Mouse (Mus musculus) hindbrain, postnatal 0 days (tissue): ENCODE data around the gene Tmem131l. TPM values are rescaled to one million over a fixed set of nuclear protein-coding genes. Genes with fewer than 3 reads are reported as not detected.
A peak's percentile ranks its signal among the peaks of the same experiment; 100 is the strongest.

Source experiments
- ATAC-seq: fragments of 200-750 bp; cut with Nextera tagmentation; 2 replicates; pipeline ENCODE4 v1.8.0; 2017; ENCODE audit warnings: mild to moderate bottlenecking, moderate TSS enrichment, moderate library complexity
- DNase-seq: peaks from one replicate; pipeline ENCODE4 v3.0.0-alpha.2; 2015; ENCODE audit warnings: low spot score
- H3K27ac ChIP-seq: fragments of 300-500 bp; sonication (generic); 2 replicates; pipeline ENCODE4 v1.5.1; 2014; ENCODE audit warnings: mild to moderate bottlenecking
- H3K27me3 ChIP-seq: fragments of 300-500 bp; sonication (generic); 2 replicates; pipeline ENCODE4 v1.6.1; 2014; ENCODE audit warnings: low read length, mixed read lengths; ENCODE audit not compliant: insufficient read depth
- H3K36me3 ChIP-seq: fragments of 300-500 bp; sonication (generic); 2 replicates; pipeline ENCODE4 v1.6.1; 2014; ENCODE audit warnings: low read length, mixed read lengths; ENCODE audit not compliant: insufficient read depth
- H3K4me1 ChIP-seq: fragments of 300-500 bp; sonication (generic); 2 replicates; pipeline ENCODE4 v1.6.1; 2014; ENCODE audit warnings: antibody characterized with exemption, low read length, mixed read lengths; ENCODE audit not compliant: insufficient read depth
- H3K4me2 ChIP-seq: fragments of 300-500 bp; sonication (generic); 2 replicates; pipeline ENCODE4 v1.6.1; 2014; ENCODE audit warnings: low read depth, mild to moderate bottlenecking, low read length, moderate library complexity, mixed read lengths
- H3K4me3 ChIP-seq: fragments of 300-500 bp; sonication (generic); 2 replicates; pipeline ENCODE4 v1.5.1; 2014; ENCODE audit warnings: low read length
- H3K9ac ChIP-seq: fragments of 300-500 bp; sonication (generic); replicated peaks from 2 replicates; pipeline ENCODE4 v1.6.1; 2014; ENCODE audit warnings: mild to moderate bottlenecking, low read length, moderate library complexity, mixed read lengths
- H3K9me3 ChIP-seq: fragments of 300-500 bp; sonication (generic); 2 replicates; pipeline ENCODE4 v1.6.1; 2016; ENCODE audit warnings: low read length, mixed read lengths
- CTCF ChIP-seq: IDR thresholded peaks from 2 replicates; pipeline ENCODE4 v1.5.1; 2016; ENCODE audit warnings: antibody characterized with exemption, control low read depth, low read depth
- WGBS: fragments of 180-500 bp; shearing (Covaris S2); extraction: QIAGEN DNeasy Blood & Tissue Kit; methylation state at CpG from one replicate; pipeline ENCODE4 v1.1.7; 2014; 5-methylcytosine and 5-hydroxymethylcytosine counted together
- polyA plus RNA-seq: library from polyadenylated mRNA; unstranded; fragments of >200 nt; fragmentation: Nextera tagmentation; extraction: Ambion mirVana; gene quantifications from 2 replicates; pipeline ENCODE4 v1.2.1, GENCODE M21; 2015
- total RNA-seq: library from RNA; depleted of rRNA; stranded (reverse); fragments of >200 nt; gene quantifications from 2 replicates; pipeline ENCODE4 v1.2.3, GENCODE M21; 2014

Gene Tmem131l
- total and polyA plus RNA-seq, 2 experiments from 2014 or later = 18.6 to 33.2 TPM

- no peaks in the 10 kb centered on the region for H3K9me3 ChIP-seq
- H3K4me2 ChIP-seq = peak overlapping the region; percentile 77
- no peak overlapping the region for H3K27ac ChIP-seq
- no peaks in the 10 kb centered on the region for H3K36me3 ChIP-seq
- H3K9ac ChIP-seq = no peak overlapping the region
- peaks cover 11% of the 10 kb centered on the region for H3K4me1 ChIP-seq
- no peaks in the 10 kb centered on the region for H3K27me3 ChIP-seq
- 0 out of 2 replicates have a peak overlapping the region, but pooled peaks have one; percentile 95 for H3K4me3 ChIP-seq
- no peak for DNase-seq
- TF ChIP-seq CTCF = no peak
- WGBS = 70% methylated on average over 3 of the region's 3 CpGs
- ATAC-seq = no peak
Observed at GRCm38 (mm10) chr3:84037536-84037935, 2.4 kb downstream of the Tmem131l start.

DNA sequence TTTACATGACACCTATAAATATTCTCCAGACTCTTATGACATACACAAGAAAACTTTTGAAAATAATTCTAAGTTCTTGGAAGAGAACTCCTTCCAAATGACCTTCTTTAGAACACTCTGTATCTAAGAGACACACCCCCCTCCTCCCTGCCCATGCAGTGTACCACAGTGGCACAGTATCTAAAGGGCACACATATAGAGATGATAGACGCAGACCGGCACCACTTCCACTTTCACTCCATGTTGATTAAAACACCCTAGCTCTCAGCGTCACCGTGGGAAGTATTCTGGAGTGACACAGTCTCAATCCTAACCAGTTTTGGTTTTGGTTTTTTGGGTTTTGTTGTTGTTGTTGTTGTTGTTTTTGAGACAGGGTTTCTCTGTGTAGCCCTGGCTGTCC lies 3.1 kb downstream of the Tmem131l start:
- peaks cover 11% of the 10 kb centered on the region for H3K4me1 ChIP-seq
- no peak for TF ChIP-seq CTCF
- H3K4me2 ChIP-seq = no peak overlapping the region
- H3K27ac ChIP-seq = no peak overlapping the region
- no peak overlapping the region for H3K4me3 ChIP-seq
- no peak for ATAC-seq
- no peaks in the 10 kb centered on the region for H3K27me3 ChIP-seq
- DNase-seq = no peak
- no peak overlapping the region for H3K9ac ChIP-seq
- H3K36me3 ChIP-seq = no peaks in the 10 kb centered on the region
- H3K9me3 ChIP-seq = no peaks in the 10 kb centered on the region
- 89% methylated on average over 4 of the region's 4 CpGs for WGBS

DNA sequence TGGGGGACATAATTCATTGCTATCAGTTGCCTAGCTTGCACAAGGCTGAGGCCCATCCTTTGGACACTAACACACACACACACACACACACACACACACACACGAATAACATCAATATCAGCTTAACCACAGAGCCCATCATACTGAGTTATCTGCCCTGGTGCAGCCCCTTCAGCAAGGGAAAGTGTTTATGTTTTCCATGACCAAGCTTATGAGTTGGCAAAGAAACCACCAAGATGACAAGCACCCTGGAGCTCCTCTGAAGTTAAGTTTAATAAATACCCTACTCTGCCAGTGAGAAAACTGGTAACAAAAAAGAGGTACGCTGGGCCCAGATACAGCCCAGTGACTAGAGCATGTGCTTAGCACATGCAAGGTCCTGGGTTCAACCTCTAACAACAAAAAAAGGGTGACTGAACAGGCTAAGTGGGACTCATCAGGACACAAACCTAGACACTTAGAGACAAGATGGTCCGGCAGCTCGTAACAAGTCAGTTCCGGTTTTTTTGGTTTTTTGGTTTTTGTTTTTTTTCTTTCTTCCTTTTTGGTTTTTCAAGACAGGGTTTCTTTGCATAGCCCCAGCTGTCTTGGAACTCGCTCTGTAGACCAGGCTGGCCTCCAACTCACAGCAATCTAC lies 4.1 kb downstream of the Tmem131l start:
- Histone ChIP-seq H3K4me1 (peaks cover 11% of the 10 kb centered on the region), H3K27ac (no peak overlapping the region), H3K4me3 (no peak overlapping the region), H3K9me3 (no peaks in the 10 kb centered on the region), H3K27me3 (no peaks in the 10 kb centered on the region), H3K36me3 (0 out of 2 replicates have a peak, but pooled peaks cover under 1% of the 10 kb centered on the region), H3K9ac (no peak overlapping the region), H3K4me2 (no peak overlapping the region)
- no peak for ATAC-seq
- 86% methylated on average over 6 of the region's 6 CpGs for WGBS
- DNase-seq = no peak
- TF ChIP-seq CTCF = no peak

DNA sequence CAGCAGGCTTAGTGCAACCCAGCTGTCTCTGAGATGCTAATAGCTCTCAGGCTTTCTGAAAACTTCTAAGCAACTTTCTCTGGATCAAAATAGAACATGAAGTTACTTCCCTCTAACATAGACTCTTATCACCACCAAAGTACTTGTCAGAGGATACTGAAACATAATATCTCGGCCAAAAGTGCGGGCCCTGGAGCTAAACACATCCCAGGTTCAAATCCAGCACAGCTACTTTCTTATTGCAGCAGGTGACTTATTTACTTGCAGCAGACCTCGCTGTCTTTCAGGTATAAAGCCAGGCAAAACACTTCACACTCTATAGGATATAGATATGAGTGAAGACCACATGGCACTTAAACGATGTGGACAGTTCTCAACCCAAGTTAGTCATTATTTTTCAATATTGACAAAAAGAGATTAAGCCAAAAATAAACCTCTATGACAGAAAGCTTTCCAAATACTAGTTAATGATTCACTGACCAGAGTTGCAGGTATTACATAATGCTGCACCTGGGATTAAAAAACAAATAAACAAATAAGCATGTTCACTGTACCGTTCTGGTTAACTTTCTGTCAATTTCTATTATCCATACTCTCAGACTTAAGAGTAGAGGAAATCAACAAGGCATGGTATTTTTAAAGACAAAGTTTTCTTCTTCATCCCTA lies 5.7 kb downstream of the Tmem131l start:
- no peak overlapping the region for H3K9ac ChIP-seq
- H3K27ac ChIP-seq = no peak overlapping the region
- H3K4me3 ChIP-seq = no peak overlapping the region
- WGBS = 89% methylated on average over 5 of the region's 5 CpGs
- no peaks in the 10 kb centered on the region for H3K9me3 ChIP-seq
- H3K4me2 ChIP-seq = no peak overlapping the region
- H3K4me1 ChIP-seq = peaks cover 11% of the 10 kb centered on the region
- ATAC-seq = no peak
- H3K27me3 ChIP-seq = no peaks in the 10 kb centered on the region
- TF ChIP-seq CTCF = no peak
- 0 out of 2 replicates have a peak, but pooled peaks cover 4% of the 10 kb centered on the region for H3K36me3 ChIP-seq
- DNase-seq = no peak

DNA sequence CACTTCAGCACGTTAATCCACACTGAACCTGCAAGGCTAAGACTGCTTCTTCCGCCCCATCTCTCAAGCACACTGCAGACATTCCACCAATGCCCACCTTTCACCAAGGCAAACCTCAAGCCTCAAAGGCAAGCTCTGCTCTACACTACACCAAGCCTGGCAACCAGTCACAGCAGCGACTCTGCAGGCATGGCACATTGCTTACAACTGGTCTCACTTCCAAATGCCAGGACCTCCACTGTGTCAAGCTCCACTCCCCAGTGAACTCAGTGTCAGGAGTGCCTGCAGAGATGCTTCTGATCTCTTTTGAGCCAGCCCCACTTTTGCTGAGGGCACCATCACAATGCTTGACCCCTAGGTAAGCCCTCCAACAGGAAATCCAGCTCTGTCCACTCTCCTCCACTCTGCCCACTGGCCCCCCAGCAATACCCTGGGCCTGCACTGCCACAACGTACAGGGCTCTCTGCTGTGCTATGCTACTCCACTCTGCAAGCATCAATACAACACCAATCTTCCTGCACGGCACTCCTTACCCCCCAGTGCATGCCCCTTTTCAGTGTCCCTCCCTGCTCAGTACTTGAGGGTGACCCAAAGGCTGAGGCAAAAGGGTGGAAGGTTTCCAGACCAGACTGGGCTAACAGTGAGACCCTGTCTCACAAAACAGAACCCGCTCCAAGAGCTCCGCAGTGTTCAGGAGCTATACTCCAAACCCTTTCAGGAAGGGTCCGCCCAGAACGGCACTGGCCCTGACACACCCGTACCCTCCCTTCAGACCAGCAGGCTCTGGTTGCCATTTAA lies 6.8 kb downstream of the Tmem131l start:
- 79% methylated on average over 10 of the region's 10 CpGs for WGBS
- Histone ChIP-seq H3K36me3 (0 out of 2 replicates have a peak, but pooled peaks cover 4% of the 10 kb centered on the region), H3K4me3 (no peak overlapping the region), H3K27ac (no peak overlapping the region), H3K9me3 (no peaks in the 10 kb centered on the region), H3K9ac (no peak overlapping the region), H3K27me3 (no peaks in the 10 kb centered on the region), H3K4me2 (no peak overlapping the region), H3K4me1 (peaks cover 8% of the 10 kb centered on the region)
- TF ChIP-seq CTCF = no peak
- ATAC-seq (peak; percentile 10; the same call in 1 of the 2 replicates), DNase-seq (no peak)

GRCm38 (mm10) chr3:84032419-84032818 lies 7.6 kb downstream of the Tmem131l start:
- Histone ChIP-seq H3K4me1 (peaks cover 1% of the 10 kb centered on the region; the same call in 1 of the 2 replicates), H3K27me3 (no peaks in the 10 kb centered on the region), H3K27ac (no peak overlapping the region), H3K9me3 (no peaks in the 10 kb centered on the region), H3K9ac (no peak overlapping the region), H3K36me3 (0 out of 2 replicates have a peak, but pooled peaks cover 4% of the 10 kb centered on the region), H3K4me3 (no peak overlapping the region), H3K4me2 (no peak overlapping the region)
- no peak for ATAC-seq
- no peak for TF ChIP-seq CTCF
- WGBS = 88% methylated on average over 5 of the region's 5 CpGs
- no peak for DNase-seq
